Mouse (Mus musculus) thymus, adult 2 months (tissue): ENCODE results near the gene Snx13.

ENCODE experiments used
- CTCF ChIP-seq: fragments of 200-500 bp; IDR thresholded peaks from 2 replicates; pipeline ENCODE4 v1.5.1; 2012; ENCODE audit warnings: mild to moderate bottlenecking, control low read depth, low read length, moderate library complexity, borderline replicate concordance; ENCODE audit not compliant: control insufficient read depth, poor library complexity, insufficient read depth; ENCODE audit errors: extremely low read depth
- POLR2A ChIP-seq: fragments of 200-500 bp; IDR thresholded peaks from 2 replicates; pipeline ENCODE4 v1.6.1; 2012; ENCODE audit warnings: mild to moderate bottlenecking, low read length, control low read depth, moderate library complexity; ENCODE audit not compliant: control insufficient read depth, poor library complexity, insufficient read depth; ENCODE audit errors: extremely low read depth

- TF ChIP-seq CTCF, result no peak
- no peak for TF ChIP-seq POLR2A
Observed at GRCm38 (mm10) chr12:35016056-35016455, 30.9 kb upstream of the Snx13 start.
